Mouse (Mus musculus) liver, adult 2 months (tissue): ENCODE results near the gene Nav2. TPM values are rescaled to one million over a fixed set of nuclear protein-coding genes. Genes with fewer than 3 reads are reported as not detected.

Experiments
- DNase-seq: peaks from one replicate; pipeline ENCODE4 v3.0.0-alpha.2; 2011; ENCODE audit warnings: low read depth, low spot score; ENCODE audit errors: extremely low read depth
- H3K27ac ChIP-seq: fragments of 200-500 bp; replicated peaks from 2 replicates; pipeline ENCODE4 v1.5.1; 2012; ENCODE audit warnings: low read depth, mild to moderate bottlenecking, control low read depth, inconsistent platforms, low read length; ENCODE audit not compliant: insufficient read depth
- H3K27me3 ChIP-seq: fragments of 200-500 bp; 2 replicates; pipeline ENCODE4 v1.6.1; 2012; ENCODE audit warnings: mild to moderate bottlenecking, moderate library complexity, low read length, inconsistent platforms; ENCODE audit not compliant: control insufficient read depth, insufficient read depth
- H3K36me3 ChIP-seq: fragments of 200-500 bp; 2 replicates; pipeline ENCODE4 v1.6.1; 2012; ENCODE audit warnings: low read length, inconsistent platforms; ENCODE audit not compliant: control insufficient read depth, insufficient read depth
- H3K4me1 ChIP-seq: fragments of 200-500 bp; 2 replicates; pipeline ENCODE4 v1.6.1; 2011; ENCODE audit warnings: low read length; ENCODE audit not compliant: control insufficient read depth, insufficient read depth
- H3K4me3 ChIP-seq: fragments of 200-500 bp; 2 replicates; pipeline ENCODE4 v1.5.1; 2011; ENCODE audit warnings: low read depth, mild to moderate bottlenecking, control low read depth, low read length, moderate library complexity; ENCODE audit not compliant: insufficient read depth
- H3K79me2 ChIP-seq: fragments of 200-500 bp; 2 replicates; pipeline ENCODE4 v1.6.1; 2012; ENCODE audit warnings: inconsistent platforms, mild to moderate bottlenecking, low read length, moderate library complexity; ENCODE audit not compliant: control insufficient read depth, insufficient read depth
- H3K9ac ChIP-seq: fragments of 200-500 bp; 2 replicates; pipeline ENCODE4 v1.6.1; 2012; ENCODE audit warnings: low read depth, mild to moderate bottlenecking, control low read depth, inconsistent platforms, low read length
- CTCF ChIP-seq: fragments of 200-500 bp; IDR thresholded peaks from 2 replicates; pipeline ENCODE4 v1.5.1; 2011; ENCODE audit warnings: low read depth, low read length, control low read depth
- POLR2A ChIP-seq: fragments of 200-500 bp; IDR thresholded peaks from 2 replicates; pipeline ENCODE4 v1.6.1; 2011; ENCODE audit warnings: low read length, control low read depth; ENCODE audit not compliant: insufficient read depth; ENCODE audit errors: extremely low read depth
- WGBS: fragments of 180-500 bp; shearing (Covaris S2); methylation state at CpG from one replicate; pipeline ENCODE4 v1.1.7; 2018; 5-methylcytosine and 5-hydroxymethylcytosine counted together
- polyA plus RNA-seq: library from polyadenylated mRNA; depleted of rRNA; stranded (reverse); fragments of >200 nt; gene quantifications from 2 replicates; pipeline ENCODE4 v1.2.3, GENCODE M21; 2012; rRNA removed
- total RNA-seq: library from RNA; depleted of rRNA; stranded (reverse); fragments of >200 nt; gene quantifications from 2 replicates; pipeline ENCODE4 v1.2.3, GENCODE M21; 2014; rRNA removed

The Nav2 gene
- total and polyA plus RNA-seq, 2 experiments: 11.1 to 17.6 TPM

DNA sequence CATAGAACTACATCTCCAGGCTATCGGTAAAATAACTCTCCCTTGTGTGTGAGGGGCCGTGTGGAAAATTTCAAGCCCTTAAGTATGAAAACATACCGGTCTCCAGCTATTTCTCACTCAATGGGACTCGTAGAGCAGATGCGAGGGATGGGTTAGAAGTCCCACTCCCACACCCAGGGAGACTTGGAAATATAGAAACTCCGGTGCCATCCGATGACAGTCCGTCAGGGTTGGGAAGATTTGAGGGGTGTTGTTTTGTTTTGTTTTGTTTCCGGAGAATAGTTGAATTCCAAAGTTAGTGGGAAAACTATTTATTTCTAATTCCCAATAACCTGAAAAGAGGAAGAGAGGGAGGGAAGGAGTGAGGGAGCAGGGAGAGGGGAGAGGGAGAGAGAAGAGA lies 728.8 kb downstream of the Nav2 start:
- H3K9ac ChIP-seq: no peak overlapping the region
- TF ChIP-seq CTCF (no peak), POLR2A (no peak)
- H3K27me3 ChIP-seq: peaks cover 35% of the 10 kb centered on the region
- H3K36me3 ChIP-seq: no peaks in the 10 kb centered on the region
- 4% methylated on average over 9 of the region's 9 CpGs for WGBS
- H3K4me3 ChIP-seq: no peak overlapping the region
- no peaks in the 10 kb centered on the region for H3K79me2 ChIP-seq
- H3K4me1 ChIP-seq: no peaks in the 10 kb centered on the region; the same call in 1 of the 2 replicates
- no peak overlapping the region for H3K27ac ChIP-seq
- DNase-seq: no peak

DNA sequence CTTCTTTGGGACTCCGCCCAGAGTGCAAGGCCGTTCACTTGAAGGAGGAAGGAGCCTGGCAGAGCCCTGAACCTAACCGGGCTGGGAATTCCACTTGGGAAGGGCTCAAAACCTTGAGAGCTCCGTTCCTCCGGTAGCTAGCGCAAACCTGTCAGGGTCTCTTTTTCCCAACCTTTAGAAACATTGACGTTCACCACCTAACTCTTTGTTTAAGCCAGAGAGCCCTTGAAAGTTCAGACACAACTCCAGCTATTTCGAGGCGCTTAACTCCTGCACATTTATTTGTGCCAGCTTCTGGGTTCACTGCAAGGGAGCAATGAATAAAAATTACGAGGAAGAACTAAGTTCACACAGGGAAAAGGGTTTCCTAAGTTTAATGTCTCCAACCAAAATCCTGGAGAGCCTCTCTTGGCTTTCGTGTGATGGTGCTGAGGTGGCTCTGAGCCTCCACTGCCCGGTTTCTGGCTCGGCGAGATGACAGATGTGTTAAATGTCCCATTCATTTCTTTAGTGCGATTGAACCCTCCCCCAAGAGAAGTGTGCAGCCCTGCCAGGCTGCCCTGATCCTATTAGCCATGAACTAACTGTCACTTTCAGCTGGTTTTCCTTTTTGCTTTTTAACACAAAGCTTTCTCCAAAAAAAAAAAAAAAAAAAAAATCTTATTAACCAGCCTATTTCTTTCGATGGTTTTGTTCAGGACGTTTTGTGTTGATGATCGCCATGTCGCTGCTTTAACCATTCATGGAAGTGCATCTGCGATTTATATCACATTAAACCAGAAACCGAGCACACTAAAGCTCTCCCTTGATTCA lies 729.5 kb downstream of the Nav2 start:
- TF ChIP-seq CTCF: no peak
- no peaks in the 10 kb centered on the region; the same call in 1 of the 2 replicates for H3K4me1 ChIP-seq
- no peak overlapping the region for H3K27ac ChIP-seq
- no peak for DNase-seq
- H3K9ac ChIP-seq: no peak overlapping the region
- peaks cover 29% of the 10 kb centered on the region for H3K27me3 ChIP-seq
- 5% methylated on average over 21 of the region's 21 CpGs for WGBS
- H3K4me3 ChIP-seq: no peak overlapping the region
- H3K36me3 ChIP-seq: no peaks in the 10 kb centered on the region
- no peaks in the 10 kb centered on the region for H3K79me2 ChIP-seq

DNA sequence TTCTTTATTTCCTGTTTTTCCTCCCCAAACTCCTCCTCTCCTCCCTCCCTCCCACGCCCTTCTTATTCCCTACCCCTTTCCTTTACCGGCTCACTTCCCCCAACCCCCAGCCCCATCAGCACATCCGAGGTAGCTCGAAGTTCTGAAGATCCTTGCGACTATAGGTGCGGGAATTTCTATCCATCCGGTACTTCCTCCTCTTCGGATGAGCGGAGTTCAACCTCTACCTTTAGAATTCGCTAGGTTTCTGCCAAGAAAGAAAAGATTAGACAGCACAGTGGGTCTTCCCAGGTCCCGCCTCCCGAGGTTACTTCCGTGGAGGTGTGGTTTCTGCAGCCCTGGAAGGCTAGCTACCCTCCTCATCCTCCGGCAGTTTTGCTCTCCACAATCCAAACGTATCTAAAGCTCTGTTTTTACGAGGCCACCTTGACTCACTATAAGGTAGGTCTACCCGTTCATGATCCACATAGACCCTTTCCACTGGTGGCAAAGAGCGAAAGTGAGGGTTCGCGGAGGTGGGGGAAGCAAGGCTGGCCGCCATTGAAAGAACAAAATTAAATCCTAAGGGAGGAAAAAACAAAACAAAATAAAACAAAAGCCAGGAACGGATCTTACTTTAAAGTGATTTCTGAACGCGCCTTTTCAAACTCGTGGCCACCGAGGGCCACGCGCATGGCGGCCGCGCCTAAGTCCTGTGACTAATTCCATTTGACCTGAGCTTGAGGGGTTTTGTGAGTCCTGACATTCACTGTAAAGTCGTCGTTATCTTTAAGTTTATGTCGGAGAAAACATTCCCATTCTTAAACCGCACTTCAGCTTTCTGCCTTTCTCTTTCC lies 730.6 kb downstream of the Nav2 start:
- WGBS: 4% methylated on average over 35 of the region's 35 CpGs
- no peaks in the 10 kb centered on the region for H3K36me3 ChIP-seq
- DNase-seq: no peak
- no peaks in the 10 kb centered on the region; the same call in 1 of the 2 replicates for H3K4me1 ChIP-seq
- H3K4me3 ChIP-seq: no peak overlapping the region
- peaks cover 24% of the 10 kb centered on the region for H3K27me3 ChIP-seq
- H3K9ac ChIP-seq: no peak overlapping the region
- no peaks in the 10 kb centered on the region for H3K79me2 ChIP-seq
- TF ChIP-seq CTCF: no peak
- no peak for TF ChIP-seq POLR2A
- no peak overlapping the region for H3K27ac ChIP-seq

DNA sequence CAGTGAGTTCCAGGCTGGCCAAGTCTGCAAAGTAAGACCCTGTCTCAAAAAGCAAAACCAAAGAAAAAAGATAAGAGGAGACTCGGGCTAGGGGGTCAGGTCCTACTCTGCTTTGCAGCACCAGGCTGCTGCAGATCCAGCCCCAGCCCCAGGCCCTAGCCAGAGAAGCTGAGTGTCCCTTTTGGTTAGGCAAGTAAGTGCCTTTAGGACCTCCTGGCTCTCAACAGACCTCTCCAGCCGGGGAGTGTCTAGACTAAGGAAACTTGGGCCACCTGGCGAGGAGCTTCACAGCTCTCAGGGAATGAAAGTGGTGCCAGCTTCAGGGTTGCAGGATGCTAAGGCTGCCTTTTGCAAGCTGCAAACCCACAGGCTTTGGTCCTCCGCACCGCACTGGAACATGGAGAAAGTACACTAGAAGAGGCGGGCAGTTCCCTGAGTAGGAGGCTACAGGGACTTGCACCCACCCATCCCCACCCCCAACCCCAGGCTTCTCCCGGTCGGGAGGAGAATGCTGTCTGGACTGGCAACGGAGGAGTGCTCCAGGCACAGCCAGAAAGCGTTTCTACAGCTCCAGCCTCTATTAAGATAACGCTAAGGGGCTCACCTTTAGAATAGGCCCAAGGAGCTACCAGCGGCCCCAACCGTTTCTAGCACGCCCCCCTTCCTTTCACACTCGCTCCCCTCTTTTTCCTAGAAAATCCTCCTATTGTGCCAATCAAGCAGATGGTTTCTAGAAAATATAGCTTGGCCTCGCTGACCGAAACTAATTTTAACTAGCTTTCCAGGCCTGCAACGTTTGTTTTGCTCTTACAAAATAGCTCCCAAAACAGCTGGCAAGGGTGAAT lies 731.6 kb downstream of the Nav2 start:
- Histone ChIP-seq H3K79me2 (no peaks in the 10 kb centered on the region), H3K4me1 (no peaks in the 10 kb centered on the region), H3K27me3 (peaks cover 21% of the 10 kb centered on the region), H3K27ac (no peak overlapping the region), H3K9ac (no peak overlapping the region), H3K36me3 (no peaks in the 10 kb centered on the region), H3K4me3 (no peak overlapping the region)
- WGBS: 26% methylated on average over 18 of the region's 18 CpGs
- DNase-seq: no peak
- no peak for TF ChIP-seq POLR2A
- no peak for TF ChIP-seq CTCF

DNA sequence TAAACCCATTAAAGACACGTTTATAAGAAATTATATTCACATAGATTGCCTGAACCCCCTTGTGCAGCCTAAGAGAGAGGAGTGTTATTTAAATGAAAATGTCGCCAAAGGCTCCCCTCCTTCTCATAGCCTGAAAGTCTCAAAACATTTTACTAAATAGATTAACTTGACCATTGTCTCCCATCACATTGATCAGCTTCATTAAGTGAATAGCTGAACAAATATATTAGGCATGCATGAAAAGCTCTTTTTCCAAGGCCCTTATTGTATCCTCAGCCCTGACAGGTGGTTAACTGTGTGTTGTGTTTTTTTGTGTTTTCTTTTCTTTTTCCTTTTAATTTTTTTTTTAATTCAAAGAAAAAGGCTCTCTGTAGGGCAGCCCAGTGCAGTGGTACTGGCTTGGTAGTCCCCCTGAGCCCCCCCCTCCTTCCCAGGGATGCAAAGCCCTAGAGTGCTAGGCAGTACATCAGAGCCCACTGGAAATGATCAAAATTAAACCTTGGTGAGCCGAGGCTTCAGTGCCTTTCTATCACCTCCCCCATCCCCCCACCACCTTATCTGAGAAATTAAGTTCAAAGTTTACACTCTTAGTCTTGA lies 732.3 kb downstream of the Nav2 start:
- Histone ChIP-seq H3K4me3 (no peak overlapping the region), H3K9ac (no peak overlapping the region), H3K4me1 (no peaks in the 10 kb centered on the region), H3K27ac (no peak overlapping the region), H3K36me3 (no peaks in the 10 kb centered on the region), H3K27me3 (peaks cover 17% of the 10 kb centered on the region; the same call in 1 of the 2 replicates), H3K79me2 (no peaks in the 10 kb centered on the region)
- DNase-seq: no peak
- WGBS: 32% methylated on average over 3 of the region's 3 CpGs
- TF ChIP-seq POLR2A (no peak), CTCF (no peak)

Other genes starting within 250 kb of the Nav2 start
- 6.2 and 7.7 TPM in 2 replicates for gene Zdhhc13, start 119.7 kb upstream of the Nav2 start, total RNA-seq
- gene Zdhhc13, start 119.7 kb upstream of the Nav2 start, polyA plus RNA-seq: 2.7 and 3.0 TPM in 2 replicates
- 16.8 and 44.6 TPM in 2 replicates for gene Csrp3, start 60.7 kb upstream of the Nav2 start, total RNA-seq
- gene Csrp3, start 60.7 kb upstream of the Nav2 start, polyA plus RNA-seq: 10.9 and 11.4 TPM in 2 replicates
- gene E2f8, start 27.1 kb upstream of the Nav2 start, total RNA-seq: 0.83 and 1.1 TPM in 2 replicates
- 1.3 and 2.6 TPM in 2 replicates for gene E2f8, start 27.1 kb upstream of the Nav2 start, polyA plus RNA-seq